Mouse (Mus musculus) ovary, postnatal 14 days (tissue): ENCODE results near the gene Vmn2r105.

Experiments
- DNase-seq: peaks from one replicate; pipeline ENCODE4 v3.0.0; 2022; ENCODE audit warnings: low spot score

Gene Vmn2r105

GRCm38 (mm10) chr17:20234952-20235351, at the start of gene Vmn2r105:
Gene Vmn2r105, minus strand, starts transcription at chr17:20235052.
- no peak for DNase-seq

- no peak for DNase-seq
Observed at GRCm38 (mm10) chr17:20255522-20255921, 20.7 kb upstream of the Vmn2r105 start.

- DNase-seq: no peak
Observed at GRCm38 (mm10) chr17:20182997-20183396, 51.9 kb downstream of the Vmn2r105 start, which contains the start of gene Fpr-rs6. Gene Fpr-rs6, minus strand, starts transcription at chr17:20183097.
